Mouse (Mus musculus) E14TG2a.4 (cell line): ENCODE data around the gene Rbm25.

Source experiments
- H3K27me3 ChIP-seq: 2 replicates; pipeline ENCODE4 v1.6.1; 2014; ENCODE audit warnings: low read length, control low read depth; ENCODE audit not compliant: insufficient read depth
- H3K36me3 ChIP-seq: 2 replicates; pipeline ENCODE4 v1.6.1; 2014; ENCODE audit warnings: low read length, control low read depth; ENCODE audit not compliant: insufficient read depth
- H3K4me1 ChIP-seq: replicated peaks from 2 replicates; pipeline ENCODE4 v1.6.1; 2014; ENCODE audit warnings: low read depth, low read length, control low read depth
- H3K4me3 ChIP-seq: replicated peaks from 2 replicates; pipeline ENCODE4 v1.5.1; 2014; ENCODE audit warnings: mild to moderate bottlenecking, low read length
- H3K9me3 ChIP-seq: 2 replicates; pipeline ENCODE4 v1.6.1; 2014; ENCODE audit warnings: low read length, control low read depth
- CTCF ChIP-seq: conservative IDR thresholded peaks from 2 replicates; pipeline ENCODE4 v1.5.1; 2014; ENCODE audit warnings: low read length
- NANOG ChIP-seq: IDR thresholded peaks from 2 replicates; pipeline ENCODE4 v1.6.1; 2014; ENCODE audit warnings: borderline replicate concordance, low read length, mixed read lengths
- POU5F1 ChIP-seq: IDR thresholded peaks from 2 replicates; pipeline ENCODE4 v1.6.1; 2014; ENCODE audit warnings: low read length, borderline replicate concordance

Rbm25 gene

DNA sequence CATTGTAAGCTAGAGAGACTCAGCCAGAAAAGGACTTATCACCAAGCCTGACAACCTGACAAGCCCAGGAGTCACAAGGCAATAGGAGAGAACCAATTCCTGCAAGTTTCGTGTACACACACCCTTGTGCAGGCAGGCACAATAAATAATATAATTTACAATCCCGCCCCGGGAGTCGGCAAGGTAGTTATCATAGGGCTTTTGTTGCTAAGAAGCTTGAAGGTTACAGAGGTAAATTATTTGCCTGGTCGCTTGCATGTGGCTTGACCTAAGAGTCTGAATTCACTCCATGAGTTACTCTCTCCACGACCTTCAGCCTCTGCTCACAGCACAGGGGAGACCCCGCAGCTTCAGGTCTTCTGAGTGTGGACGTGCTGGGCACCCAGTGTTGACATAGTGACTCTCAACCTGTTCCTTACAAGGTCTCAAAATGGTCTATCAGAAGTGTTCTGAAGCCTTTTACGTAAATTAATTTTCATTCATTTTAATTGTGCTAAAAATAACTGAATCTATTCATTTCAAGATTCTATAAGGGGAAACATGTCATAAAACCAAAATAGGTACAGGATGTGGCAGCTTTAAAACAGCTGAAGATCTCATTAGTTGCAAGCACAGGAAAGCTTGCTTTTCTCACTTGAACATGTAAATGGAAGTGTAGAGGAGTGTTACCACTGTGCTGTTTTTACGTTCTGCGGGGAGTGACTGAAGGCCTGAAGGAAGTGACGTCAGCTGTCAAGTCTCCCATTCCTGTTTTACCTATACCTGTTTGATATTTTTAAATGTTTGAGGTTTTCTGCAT, 95.7 kb downstream of the Rbm25 start:
- TF ChIP-seq CTCF = no peak
- no peak for TF ChIP-seq NANOG
- no peak for TF ChIP-seq POU5F1
- H3K4me1 ChIP-seq = peaks cover 30% of the 10 kb centered on the region

DNA sequence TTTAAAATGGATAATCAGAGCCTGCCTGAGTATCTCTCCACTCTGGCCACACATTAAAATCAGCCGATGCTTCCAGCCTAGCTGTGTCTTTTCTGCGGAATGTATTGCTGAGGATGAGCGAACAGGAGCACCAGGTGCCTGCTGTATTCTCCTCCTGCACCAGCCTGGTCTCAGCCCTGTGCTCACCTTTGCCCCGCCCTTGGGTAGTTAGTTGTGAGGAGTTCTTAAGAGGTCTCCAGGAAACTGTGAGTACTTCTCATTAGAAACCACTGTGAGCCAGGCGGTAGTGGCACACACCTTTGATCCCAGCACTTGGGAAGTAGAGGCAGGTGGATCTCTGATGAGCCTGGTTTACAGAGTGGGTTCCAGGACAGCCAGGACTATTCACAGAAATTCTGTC, 101.2 kb downstream of the Rbm25 start:
- Histone ChIP-seq H3K9me3 (no peaks in the 10 kb centered on the region), H3K36me3 (peaks cover 92% of the 10 kb centered on the region), H3K4me3 (no peak overlapping the region), H3K27me3 (no peaks in the 10 kb centered on the region), H3K4me1 (peaks cover 45% of the 10 kb centered on the region)
- TF ChIP-seq CTCF = no peak

More for the DNA sequence above, 95.7 kb downstream of the Rbm25 start:
- no peaks in the 10 kb centered on the region for H3K9me3 ChIP-seq
- H3K4me3 ChIP-seq = no peak overlapping the region
- H3K36me3 ChIP-seq = peaks cover 94% of the 10 kb centered on the region
- H3K27me3 ChIP-seq = no peaks in the 10 kb centered on the region
